Mouse (Mus musculus) heart, adult 10 weeks (tissue): ENCODE results near the gene Timm8a1. TPM values are rescaled to one million over a fixed set of nuclear protein-coding genes. Genes with fewer than 3 reads are reported as not detected.

Source experiments
- polyA plus RNA-seq: library from polyadenylated mRNA; stranded (reverse); fragments of 350-450 nt; fragmentation: Illumina TruSeq; extraction: RNeasy Lipid Tissue Mini Kit (QIAGEN cat#74804); gene quantifications from one replicate; pipeline ENCODE4 v1.2.3, GENCODE M21; 2014; ENCODE audit warnings: low read depth, low replicate concordance

The Timm8a1 gene
- polyA plus RNA-seq = 25.5 TPM

GRCm38 (mm10) chrX:134541145-134541954, at the start of gene Timm8a1:
Gene Timm8a1 (minus strand): TSS chrX:134541865.

GRCm38 (mm10) chrX:134585103-134586002, 43.7 kb upstream of the Timm8a1 start, which contains the start of gene Rpl36a:
Gene Rpl36a (plus strand): TSS chrX:134585654.

GRCm38 (mm10) chrX:134582888-134583669, 41.4 kb upstream of the Timm8a1 start, which contains the start of gene Btk:
Gene Btk (minus strand): TSS chrX:134583570.

Other genes with a start within 250 kb of the Timm8a1 start
- 8.3 TPM for gene Tmem35a, start 246.6 kb downstream of the Timm8a1 start, polyA plus RNA-seq
- gene Cenpi, start 233.8 kb downstream of the Timm8a1 start, polyA plus RNA-seq = not detected
- 0.37 TPM for gene Drp2, start 137.3 kb downstream of the Timm8a1 start, polyA plus RNA-seq
- not detected for gene Taf7l, start 65.4 kb downstream of the Timm8a1 start, polyA plus RNA-seq
- gene Btk, start 41.7 kb upstream of the Timm8a1 start, polyA plus RNA-seq = 0.81 TPM
- 448 TPM for gene Rpl36a, start 43.8 kb upstream of the Timm8a1 start, polyA plus RNA-seq
- 2.3 TPM for gene Gla, start 59.3 kb upstream of the Timm8a1 start, polyA plus RNA-seq
- gene Hnrnph2, start 59.3 kb upstream of the Timm8a1 start, polyA plus RNA-seq = 76.1 TPM
- 4.9 TPM for gene Armcx4, start 144.7 kb upstream of the Timm8a1 start, polyA plus RNA-seq
- 5.9 TPM for gene Armcx1, start 176.1 kb upstream of the Timm8a1 start, polyA plus RNA-seq
- gene Armcx6, start 209.6 kb upstream of the Timm8a1 start, polyA plus RNA-seq = 1.4 TPM
- gene Armcx3, start 214.7 kb upstream of the Timm8a1 start, polyA plus RNA-seq = 24.4 TPM